Mouse (Mus musculus): ENCODE data around the gene Cerkl. TPM values are rescaled to one million over a fixed set of nuclear protein-coding genes. Genes with fewer than 3 reads are reported as not detected.

The Cerkl gene
- total and polyA plus RNA-seq, 3 experiments, result 3.5 to 7.4 TPM; not detected in 1

GRCm38 (mm10) chr2:79352100-79352802 lies 104.3 kb downstream of the Cerkl start:
- H3K36me3 ChIP-seq (ENCODE audit: control insufficient read depth in 1 of 2, insufficient read depth in 2 of 2, low read length in 2 of 2), result no peaks in the 10 kb centered on the region
- no peak for TF ChIP-seq NRF1 (IDR thresholded peaks at IDR 0.05; ENCODE audit: insufficient read depth, low read depth, low read length, poor library complexity, severe bottlenecking)
- TF ChIP-seq NELFE (IDR thresholded peaks at IDR 0.05; ENCODE audit: low read depth, low read length), result no peak
- TF ChIP-seq ELF1 (IDR thresholded peaks at IDR 0.05; ENCODE audit: low read depth, low read length), result no peak
- TF ChIP-seq JUND (IDR thresholded peaks at IDR 0.05; ENCODE audit: low read depth, low read length), result no peak
- TF ChIP-seq ZNF384 (IDR thresholded peaks at IDR 0.05; ENCODE audit: low read depth, low read length), result no peak
- no peak for TF ChIP-seq USF2 (IDR thresholded peaks at IDR 0.05; ENCODE audit: borderline replicate concordance in 1 of 2, insufficient read depth in 1 of 2, low read depth in 1 of 2, low read length in 2 of 2)
- TF ChIP-seq CTCF (IDR thresholded peaks at IDR 0.05 in 2 of 3, conservative IDR thresholded peaks at IDR 0.05 in 1 of 3; ENCODE audit: control insufficient read depth in 1 of 3, insufficient read depth in 1 of 3, low read depth in 2 of 3, low read length in 3 of 3, poor library complexity in 1 of 3, severe bottlenecking in 1 of 3), result no peak
- TF ChIP-seq MAFK (IDR thresholded peaks at IDR 0.05; ENCODE audit: borderline replicate concordance, low read depth, low read length), result no peak
- no peak for TF ChIP-seq ZKSCAN1 (IDR thresholded peaks at IDR 0.05; ENCODE audit: low read depth, low read length)
- no peak for TF ChIP-seq SIN3A (IDR thresholded peaks at IDR 0.05; ENCODE audit: low read length)
- no peak for TF ChIP-seq POLR2A (IDR thresholded peaks at IDR 0.05; ENCODE audit: control insufficient read depth in 1 of 2, insufficient read depth in 1 of 2, low read depth in 1 of 2, low read length in 2 of 2, poor library complexity in 1 of 2)
- no peak for TF ChIP-seq ETS1 (IDR thresholded peaks at IDR 0.05; ENCODE audit: low read depth, low read length)
- no peak for TF ChIP-seq RAD21 (IDR thresholded peaks at IDR 0.05; ENCODE audit: low read depth, low read length)
- no peak for TF ChIP-seq BHLHE40 (IDR thresholded peaks at IDR 0.05; ENCODE audit: borderline replicate concordance, low read depth, low read length)
- no peak for TF ChIP-seq TBP (IDR thresholded peaks at IDR 0.05; ENCODE audit: low read depth, low read length)
- no peak for TF ChIP-seq MAZ (IDR thresholded peaks at IDR 0.05; ENCODE audit: low read depth, low read length)
- no peak for TF ChIP-seq UBTF (IDR thresholded peaks at IDR 0.05; ENCODE audit: borderline replicate concordance, insufficient read depth, low read depth, low read length)
- DNase-seq (ENCODE audit: low read depth, low spot score), result no peak

More at GRCm38 (mm10) chr2:79352100-79352802, 104.3 kb downstream of the Cerkl start:
- H3K79me2 ChIP-seq (ENCODE audit: control insufficient read depth, insufficient read depth, low read length, poor library complexity), result no peaks in the 10 kb centered on the region
- H3K9ac ChIP-seq (ENCODE audit: control insufficient read depth, low read depth, low read length, poor library complexity, severe bottlenecking), result no peak overlapping the region
- H3K4me1 ChIP-seq (ENCODE audit: control insufficient read depth in 1 of 2, insufficient read depth in 2 of 2, low read length in 2 of 2), result no peaks in the 10 kb centered on the region; a peak in 1 of 4 replicates
- no peak overlapping the region for H3K4me3 ChIP-seq (ENCODE audit: control insufficient read depth in 1 of 2, insufficient read depth in 1 of 2, low read depth in 2 of 2, low read length in 2 of 2)
- no peaks in the 10 kb centered on the region for H3K27me3 ChIP-seq (ENCODE audit: control insufficient read depth in 1 of 2, insufficient read depth in 2 of 2, low read length in 2 of 2)
- H3K27ac ChIP-seq (ENCODE audit: control insufficient read depth, low read depth, low read length), result no peak overlapping the region
- no peaks in the 10 kb centered on the region for H3K9me3 ChIP-seq (replicated peaks; ENCODE audit: insufficient read depth, low read length)
